Mouse (Mus musculus) thymus, postnatal 0 days (tissue): ENCODE results near the gene Spc24. TPM values are rescaled to one million over a fixed set of nuclear protein-coding genes. Genes with fewer than 3 reads are reported as not detected.
"Not testable (repeated sequence)": the region's sequence is repeated elsewhere in the genome, so short reads cannot be mapped to it uniquely, and the experiment has no call there.

Experiments
- DNase-seq: peaks from one replicate; pipeline ENCODE4 v3.0.0-alpha.2; 2015; ENCODE audit warnings: low spot score
- polyA plus RNA-seq: library from polyadenylated mRNA; unstranded; fragments of >200 nt; fragmentation: Nextera tagmentation; extraction: Ambion mirVana; gene quantifications from 2 replicates; pipeline ENCODE4 v1.2.1, GENCODE M21; 2015

Spc24 gene
- 136 and 144 TPM in 2 replicates for polyA plus RNA-seq

- peak; percentile 98 for DNase-seq
Measured at GRCm38 (mm10) chr9:21760155-21761088, at the start of gene Spc24. Spc24 (minus strand) TSS chr9:21760303.

- peak; percentile 39 for DNase-seq
Measured at GRCm38 (mm10) chr9:21808561-21808960, 48.5 kb upstream of the Spc24 start.

GRCm38 (mm10) chr9:21806976-21807375 is 46.9 kb upstream of the Spc24 start:
- DNase-seq: no peak

- DNase-seq: no peak
Measured at GRCm38 (mm10) chr9:21806363-21806762, 46.3 kb upstream of the Spc24 start.

GRCm38 (mm10) chr9:21803986-21804644 is 44.0 kb upstream of the Spc24 start:
- peak; percentile 73 for DNase-seq

- DNase-seq: no peak
Measured at GRCm38 (mm10) chr9:21801591-21801990, 41.5 kb upstream of the Spc24 start.

GRCm38 (mm10) chr9:21801121-21801520 is 41.0 kb upstream of the Spc24 start:
- no peak for DNase-seq

- DNase-seq: no peak
Measured at GRCm38 (mm10) chr9:21799010-21799350, 38.9 kb upstream of the Spc24 start.

- DNase-seq: peak; percentile 76
Measured at GRCm38 (mm10) chr9:21798345-21799009, 38.4 kb upstream of the Spc24 start, which contains the start of gene Kank2. Kank2 (minus strand) TSS chr9:21798744.

GRCm38 (mm10) chr9:21797921-21798344 is 37.8 kb upstream of the Spc24 start:
- DNase-seq: peak; percentile 23

- no peak for DNase-seq
Measured at GRCm38 (mm10) chr9:21796919-21797318, 36.8 kb upstream of the Spc24 start.

GRCm38 (mm10) chr9:21796259-21796658 is 36.2 kb upstream of the Spc24 start:
- DNase-seq: no peak

GRCm38 (mm10) chr9:21795579-21795978 is 35.5 kb upstream of the Spc24 start:
- DNase-seq: no peak

GRCm38 (mm10) chr9:21794925-21795324 is 34.8 kb upstream of the Spc24 start:
- DNase-seq: no peak

GRCm38 (mm10) chr9:21794344-21794834 is 34.3 kb upstream of the Spc24 start:
- no peak for DNase-seq

- not testable (repeated sequence) for DNase-seq
Measured at GRCm38 (mm10) chr9:21793507-21793906, 33.4 kb upstream of the Spc24 start.

GRCm38 (mm10) chr9:21792644-21793043 is 32.5 kb upstream of the Spc24 start:
- DNase-seq: no peak

GRCm38 (mm10) chr9:21791861-21792260 is 31.8 kb upstream of the Spc24 start:
- DNase-seq: no peak

GRCm38 (mm10) chr9:21788234-21788633 is 28.1 kb upstream of the Spc24 start:
- DNase-seq: no peak

GRCm38 (mm10) chr9:21787654-21788053 is 27.6 kb upstream of the Spc24 start:
- DNase-seq: no peak

GRCm38 (mm10) chr9:21786906-21787305 is 26.8 kb upstream of the Spc24 start:
- DNase-seq: peak; percentile 52

- DNase-seq: not testable (repeated sequence)
Measured at GRCm38 (mm10) chr9:21786309-21786708, 26.2 kb upstream of the Spc24 start.
